Mouse (Mus musculus) retina, adult 2 months (tissue): ENCODE measurements around the gene Ghrl.
"Not testable (repeated sequence)": the region's sequence is repeated elsewhere in the genome, so short reads cannot be mapped to it uniquely, and the experiment has no call there.

ENCODE experiments used
- DNase-seq: peaks from one replicate; pipeline ENCODE4 v3.0.0-alpha.2; 2012; ENCODE audit warnings: low read depth, low spot score

Ghrl gene

DNA sequence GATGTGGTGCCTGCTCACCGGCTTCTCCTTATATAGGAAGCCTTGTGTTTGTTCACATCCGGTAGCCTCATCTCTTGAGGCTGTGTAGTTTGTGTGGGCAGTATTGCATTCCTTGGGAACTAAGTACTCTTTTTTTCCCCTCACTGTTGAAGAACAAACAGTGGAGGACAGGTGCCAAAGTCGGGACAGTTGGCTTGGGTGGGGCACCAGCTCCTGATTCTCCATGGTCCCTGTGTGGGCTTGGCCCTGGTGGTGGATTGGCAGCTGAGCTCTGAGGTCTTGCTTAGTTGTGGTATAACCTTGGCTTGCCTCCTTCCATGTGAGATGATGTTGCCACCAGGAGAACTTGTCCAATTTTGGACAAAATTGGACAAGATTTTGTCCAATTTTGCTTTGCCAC lies at the start of gene Ghrl:
Ghrl (minus strand) TSS at position 3 of the 400 bp plus-strand sequence.
- no peak for DNase-seq

DNA sequence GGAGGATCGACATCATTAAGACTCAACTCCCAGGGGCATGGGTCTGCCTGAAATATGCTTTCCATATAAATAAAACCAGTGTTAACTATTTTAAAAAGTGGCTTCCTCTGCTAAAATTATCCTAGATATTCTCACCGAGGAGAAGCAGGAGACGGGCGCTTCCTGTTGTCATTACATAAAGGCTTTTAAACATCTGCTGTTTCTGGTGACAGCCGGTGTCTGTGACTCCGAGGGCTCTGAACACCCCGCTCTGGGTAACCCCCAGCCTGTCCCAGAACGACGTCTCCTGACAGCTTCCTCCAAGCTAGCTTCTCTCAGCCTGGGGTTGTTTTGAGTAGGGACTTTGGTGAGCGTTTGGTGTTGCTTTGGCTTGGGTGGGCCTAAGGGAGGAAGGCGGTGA lies 49.1 kb upstream of the Ghrl start:
- DNase-seq = no peak

DNA sequence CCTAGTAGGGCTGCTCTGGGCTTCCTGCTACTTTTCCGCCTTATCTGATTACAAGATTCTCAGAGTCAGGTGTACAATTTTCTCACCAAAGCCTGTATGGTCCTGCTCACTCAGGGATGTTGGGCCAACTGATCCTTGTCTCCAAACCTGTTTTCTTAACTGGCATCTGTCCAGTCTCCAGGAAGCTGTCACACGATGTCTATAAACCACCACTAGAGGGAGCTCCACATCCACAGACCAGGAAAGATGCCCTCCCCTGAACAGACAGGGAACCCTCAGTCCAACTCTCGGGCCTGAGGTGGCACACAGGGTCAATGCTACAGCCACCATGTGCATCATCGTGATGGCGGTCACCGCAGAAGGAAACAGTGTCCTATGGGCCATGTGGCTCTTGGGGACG lies 42.0 kb upstream of the Ghrl start:
- peak; percentile 54 for DNase-seq

DNA sequence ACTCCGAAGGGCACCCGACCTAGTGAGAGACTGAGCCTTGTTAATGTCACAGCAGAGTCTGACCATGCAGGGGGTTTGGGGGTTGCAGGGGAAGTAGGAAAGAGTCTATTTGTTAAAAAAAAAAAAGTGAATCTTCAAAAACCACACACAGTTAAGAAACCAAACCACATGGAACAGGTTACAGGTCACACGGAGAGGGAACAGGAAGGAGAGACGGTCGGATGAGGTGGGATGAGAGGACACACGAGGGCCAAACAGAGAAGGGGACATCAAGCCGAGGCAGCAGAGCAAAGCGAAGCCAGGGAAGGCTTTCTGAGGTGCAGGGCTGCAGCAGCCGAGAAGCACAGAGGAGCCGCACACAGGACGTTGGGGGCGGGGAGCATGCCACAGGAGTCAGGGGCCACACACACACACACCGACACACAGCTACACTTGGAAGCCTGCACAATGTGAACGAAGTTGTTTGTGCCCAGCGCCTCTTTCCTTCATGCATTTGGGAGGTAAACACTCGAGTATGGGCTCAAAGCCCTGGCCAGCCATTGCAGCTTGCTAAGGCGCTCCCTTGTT lies 29.5 kb upstream of the Ghrl start:
- DNase-seq = no peak

DNA sequence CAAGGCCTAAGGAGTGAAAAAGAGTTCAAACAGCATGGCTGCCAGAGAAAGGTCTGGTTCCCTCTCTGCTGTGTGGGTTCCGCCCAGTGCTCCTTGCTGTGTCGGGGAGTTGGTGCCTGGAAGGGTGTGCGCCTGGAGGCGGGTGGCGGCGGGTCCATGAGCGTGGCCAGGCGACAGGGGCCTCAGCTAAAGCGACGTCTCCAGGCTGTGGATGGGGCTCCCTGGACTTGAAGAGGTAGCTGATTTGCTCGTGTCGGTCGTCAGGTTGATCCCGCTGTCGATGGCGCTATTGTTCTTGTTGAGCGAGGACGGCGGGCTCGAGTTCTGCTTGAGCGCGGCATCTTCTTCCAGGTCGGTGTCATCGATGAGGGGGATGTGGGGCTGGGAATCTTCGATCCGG lies 28.7 kb upstream of the Ghrl start:
- DNase-seq = no peak

DNA sequence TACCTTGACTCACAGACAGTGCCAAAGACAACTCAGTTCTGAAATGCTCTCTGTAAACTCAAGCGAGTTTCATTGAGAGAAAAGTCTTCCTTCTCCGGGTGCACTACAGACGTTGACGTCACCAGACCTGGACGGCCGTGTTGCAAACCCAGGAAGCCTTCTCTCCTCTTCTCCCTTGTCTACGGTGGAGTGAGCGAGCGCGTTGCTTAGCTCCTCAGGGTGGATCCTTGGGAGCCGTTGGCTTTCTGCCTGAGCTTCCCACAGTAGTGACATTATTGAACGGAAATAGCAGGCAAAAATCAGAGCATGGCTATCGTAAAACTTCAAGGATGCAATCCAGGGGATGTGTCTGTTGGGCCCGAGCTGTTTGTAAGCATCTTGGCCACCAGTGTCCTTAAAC lies 27.6 kb upstream of the Ghrl start:
- DNase-seq = no peak

DNA sequence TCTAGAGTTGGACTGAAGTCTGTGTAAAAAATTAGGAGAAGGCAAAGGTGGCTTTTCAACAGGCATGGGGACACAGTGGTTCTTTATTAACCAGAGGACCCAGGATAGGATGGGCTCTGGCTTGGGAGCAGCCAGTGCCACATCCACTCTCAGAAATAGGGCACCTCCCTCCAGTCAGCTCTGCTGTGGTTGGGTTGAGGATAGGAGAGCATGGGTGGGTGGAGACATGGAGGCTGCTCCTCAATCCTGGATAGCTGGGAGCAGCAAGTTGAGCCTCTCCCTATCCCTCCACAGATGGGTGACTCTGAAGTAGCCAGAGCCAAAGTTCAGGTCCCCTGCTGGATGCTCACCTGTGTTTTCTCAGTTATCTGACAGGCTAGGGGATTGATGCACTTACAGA lies 25.4 kb upstream of the Ghrl start:
- no peak for DNase-seq

DNA sequence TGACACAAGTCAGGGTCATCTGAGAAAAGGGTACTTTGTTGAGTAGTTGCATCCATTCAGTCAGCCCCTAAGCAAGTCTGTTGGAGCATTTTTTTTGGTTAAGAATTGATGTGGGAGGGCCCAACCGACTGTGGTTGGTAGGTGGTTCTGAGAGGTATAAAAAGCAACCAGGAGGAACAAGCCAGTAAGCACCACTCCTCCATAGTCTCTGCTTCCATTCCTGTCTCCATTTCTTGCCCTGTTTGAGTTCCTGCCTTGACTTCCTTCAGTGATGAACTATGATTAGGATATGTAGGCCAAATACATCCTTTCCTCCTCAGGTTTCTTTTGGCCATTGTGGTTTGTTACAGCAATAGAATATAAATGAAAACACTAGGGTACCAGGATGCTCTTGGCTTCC lies 23.4 kb upstream of the Ghrl start:
- DNase-seq = no peak

DNA sequence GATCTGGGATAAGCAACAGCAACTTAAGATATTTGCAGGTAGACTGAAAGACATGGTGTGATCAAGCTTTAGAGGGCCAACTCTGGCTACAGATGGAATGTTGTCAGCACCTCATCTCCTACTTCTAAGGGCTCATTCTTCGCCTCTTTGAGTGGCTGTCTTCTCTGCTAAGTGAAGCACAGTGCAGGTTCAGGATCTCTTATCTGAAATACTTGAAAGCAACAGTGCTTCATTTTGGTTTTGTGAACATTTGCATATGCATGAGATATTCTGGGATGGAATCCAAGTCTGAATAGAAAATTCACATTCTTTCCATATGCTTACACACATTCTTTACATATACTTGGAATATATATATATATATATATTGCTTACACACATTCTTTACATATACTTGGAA lies 22.6 kb upstream of the Ghrl start:
- no peak for DNase-seq

DNA sequence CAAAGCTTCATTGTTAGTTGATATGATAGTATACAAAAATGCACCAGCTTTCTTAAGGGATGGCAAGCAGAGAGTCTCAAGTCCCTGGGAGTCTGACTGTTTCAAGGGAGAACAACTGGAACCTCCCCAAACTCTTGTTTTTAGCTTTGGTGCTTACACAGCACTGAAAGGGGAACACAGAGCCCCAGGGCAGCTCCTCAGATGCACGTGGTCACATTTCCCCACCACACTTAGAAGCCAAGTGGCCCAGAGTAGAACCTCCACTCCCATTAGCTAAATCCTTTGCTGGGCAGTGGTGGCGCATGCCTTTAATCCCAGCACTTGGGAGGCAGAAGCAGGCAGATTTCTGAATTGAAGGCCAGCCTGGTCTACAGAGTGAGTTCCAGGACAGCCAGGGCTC lies 21.7 kb upstream of the Ghrl start:
- DNase-seq = no peak

DNA sequence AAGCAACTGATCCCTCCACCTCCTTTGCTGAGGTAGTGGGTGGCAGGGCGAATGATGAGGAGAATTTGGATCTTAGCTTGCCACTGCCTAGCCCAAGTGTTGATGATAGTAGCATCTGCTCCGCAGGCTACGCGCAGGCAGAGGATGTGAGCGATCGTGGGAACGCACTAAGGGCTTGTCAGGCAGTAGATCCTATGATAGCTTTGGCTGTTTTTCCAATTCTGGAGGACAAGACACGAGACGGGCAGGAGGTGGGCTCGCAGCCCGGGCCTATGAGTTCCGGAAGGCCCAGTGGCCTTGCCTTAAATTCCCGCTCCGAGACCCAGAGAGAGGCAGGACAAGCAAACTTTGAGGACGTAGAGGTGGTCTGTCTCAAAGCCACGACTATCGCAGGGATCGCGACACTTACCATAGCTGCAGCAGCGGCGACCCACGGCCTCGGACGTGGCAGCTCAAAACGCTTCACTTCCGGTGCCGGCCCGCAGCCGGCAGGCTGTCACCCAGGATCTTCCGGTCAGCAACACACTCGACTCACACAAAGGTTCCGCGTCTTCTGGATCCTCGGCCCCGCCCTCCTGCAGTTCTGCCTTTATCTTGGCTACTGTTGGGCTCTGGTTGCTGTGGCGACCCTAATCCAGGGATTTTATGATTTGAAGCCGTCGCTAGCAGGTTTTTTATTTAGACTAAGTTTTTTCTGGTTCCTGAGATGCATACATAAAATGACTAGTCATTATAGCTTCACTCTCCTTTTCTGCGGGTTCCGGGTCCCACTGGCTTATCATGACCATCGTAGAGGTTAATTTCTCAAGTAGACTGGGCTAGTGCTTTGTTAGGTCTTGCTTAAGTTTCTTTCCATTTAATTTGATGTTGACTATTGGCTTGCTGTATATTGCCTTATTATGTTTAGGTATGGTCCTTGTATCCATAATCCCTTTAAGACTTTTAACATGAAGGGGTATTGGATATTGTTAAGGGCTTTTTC lies 20.8 kb upstream of the Ghrl start, which contains the start of gene Sec13:
Sec13 (minus strand) TSS at position 508 of the 982 bp plus-strand sequence.
- peak; percentile 84 for DNase-seq

DNA sequence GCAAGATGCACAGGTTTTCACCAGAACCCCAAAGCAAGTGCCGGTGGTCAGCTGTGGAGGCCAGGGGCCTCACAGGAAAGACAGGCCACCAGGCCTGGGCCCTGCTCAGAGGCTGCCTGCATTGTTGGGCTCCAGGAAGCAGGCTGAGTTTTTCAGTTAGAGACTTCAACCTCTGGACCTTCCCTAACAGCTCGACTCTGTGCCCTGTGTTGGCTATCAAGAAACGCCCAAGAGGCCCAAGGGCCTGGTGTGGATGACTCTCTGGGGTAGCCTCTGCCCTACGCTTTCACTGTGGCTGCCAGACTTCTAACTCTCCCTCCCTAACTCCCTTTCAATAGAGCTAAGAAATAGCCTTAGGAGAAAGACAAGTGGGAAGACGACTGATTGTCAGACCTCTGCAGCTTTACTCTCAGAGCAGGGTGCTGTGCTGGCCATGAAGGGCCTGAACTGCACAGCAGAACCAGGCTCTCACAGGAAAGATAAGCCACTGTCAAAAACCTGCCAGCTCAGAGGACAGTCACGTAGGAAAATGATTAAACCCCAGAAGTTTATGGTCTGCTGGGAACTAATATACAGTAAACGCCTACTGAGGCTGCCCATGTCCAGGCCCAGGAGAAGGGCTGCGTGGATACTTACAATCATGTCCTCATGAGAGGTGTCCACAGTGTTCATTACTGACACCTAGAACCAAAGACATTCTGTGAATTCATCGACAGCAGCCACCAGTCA lies 17.8 kb upstream of the Ghrl start:
- DNase-seq = no peak

DNA sequence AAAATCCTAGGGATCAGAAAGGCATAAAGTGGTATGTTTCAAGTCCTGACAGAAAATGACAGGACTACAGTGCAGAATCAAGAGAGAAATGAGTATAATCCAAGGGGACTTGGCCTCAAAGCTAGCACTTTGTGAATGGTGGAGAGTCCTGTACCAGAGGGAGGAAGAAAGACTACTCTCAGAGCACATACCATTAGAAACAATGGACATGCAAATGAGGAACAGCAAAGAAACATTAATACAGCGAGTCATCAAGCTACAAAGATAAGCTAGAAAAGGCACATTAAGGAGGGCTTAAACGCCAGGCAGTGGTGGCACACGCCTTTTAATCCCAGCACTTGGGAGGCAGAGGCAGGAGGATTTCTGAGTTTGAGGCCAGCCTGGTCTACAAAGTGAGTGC lies 11.6 kb upstream of the Ghrl start:
- DNase-seq = no peak

DNA sequence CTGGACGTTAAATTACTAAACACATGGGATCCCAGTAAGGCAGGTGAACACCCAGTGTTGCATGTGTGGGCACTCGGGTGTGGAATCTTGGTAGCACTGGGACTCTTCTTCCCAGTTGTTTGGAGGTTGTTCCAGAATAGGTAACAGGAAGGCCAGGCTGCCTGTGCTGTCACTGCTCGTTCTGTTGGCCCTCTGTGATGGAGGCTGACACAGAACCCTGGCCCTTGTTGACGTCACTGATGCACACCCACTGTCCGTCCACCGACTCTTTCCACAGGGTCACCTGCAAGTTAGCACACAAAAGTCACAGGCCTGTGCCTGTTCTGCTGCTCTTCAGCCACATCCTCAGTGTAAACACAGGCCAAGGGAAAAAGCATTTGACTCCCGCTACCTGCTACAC lies 8.5 kb upstream of the Ghrl start:
- no peak for DNase-seq

DNA sequence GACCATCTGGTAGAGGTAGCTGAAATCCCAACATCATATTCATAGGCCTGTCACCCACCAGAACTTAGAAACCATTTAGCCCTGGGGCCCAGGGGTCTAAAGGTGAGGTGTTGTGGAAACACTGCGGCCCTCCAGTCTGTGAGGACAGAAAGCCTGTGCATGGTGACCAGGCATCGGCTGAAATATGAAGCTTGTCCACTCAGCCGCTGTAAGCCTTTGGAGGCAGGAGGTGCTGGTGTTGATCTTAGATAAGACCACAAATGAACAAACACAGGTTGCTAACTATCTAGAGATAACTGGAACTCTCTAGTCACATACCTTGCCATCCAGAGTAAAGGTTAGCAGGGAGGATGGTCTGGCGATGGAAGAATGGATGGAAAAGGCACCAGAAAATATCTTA lies 1.4 kb upstream of the Ghrl start:
- no peak for DNase-seq

DNA sequence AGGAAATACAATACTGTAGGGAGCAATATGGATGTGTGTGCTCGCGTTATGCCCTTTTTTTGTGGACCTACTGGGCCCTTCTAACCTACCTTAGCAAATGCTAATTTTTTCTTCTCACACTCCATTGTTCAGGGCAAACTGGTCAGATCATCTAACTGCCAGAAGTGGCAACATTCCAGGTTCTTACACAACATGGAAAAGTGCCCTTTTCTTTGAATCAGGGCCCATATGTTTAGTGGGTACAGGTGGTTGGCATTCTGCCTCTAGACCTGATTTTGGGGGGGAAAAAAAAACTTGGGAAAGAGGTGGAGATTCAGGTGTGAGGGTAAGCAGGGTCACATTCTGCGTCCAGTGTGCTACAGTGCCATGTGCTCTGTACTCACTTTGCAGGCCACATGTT lies 2.1 kb downstream of the Ghrl start:
- no peak for DNase-seq

DNA sequence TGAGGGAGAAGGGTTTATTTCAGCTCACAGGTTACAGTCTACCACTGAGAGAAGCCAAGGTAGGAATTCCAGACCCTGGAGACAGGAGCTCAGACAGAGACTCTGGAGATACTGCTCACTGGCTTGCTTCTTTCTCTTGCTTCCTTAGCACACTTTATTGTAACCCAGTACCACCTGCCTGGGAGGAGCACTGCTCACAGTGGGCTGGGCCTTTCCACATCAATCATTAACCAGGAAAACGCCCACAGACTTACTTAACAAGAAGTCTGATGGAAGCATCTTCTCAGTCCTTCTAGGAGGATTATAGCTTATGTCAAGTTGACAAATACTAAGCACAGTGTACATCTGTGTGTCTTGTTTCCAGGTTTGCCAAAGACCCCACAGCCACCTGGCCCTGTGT lies 4.9 kb downstream of the Ghrl start:
- DNase-seq = no peak

DNA sequence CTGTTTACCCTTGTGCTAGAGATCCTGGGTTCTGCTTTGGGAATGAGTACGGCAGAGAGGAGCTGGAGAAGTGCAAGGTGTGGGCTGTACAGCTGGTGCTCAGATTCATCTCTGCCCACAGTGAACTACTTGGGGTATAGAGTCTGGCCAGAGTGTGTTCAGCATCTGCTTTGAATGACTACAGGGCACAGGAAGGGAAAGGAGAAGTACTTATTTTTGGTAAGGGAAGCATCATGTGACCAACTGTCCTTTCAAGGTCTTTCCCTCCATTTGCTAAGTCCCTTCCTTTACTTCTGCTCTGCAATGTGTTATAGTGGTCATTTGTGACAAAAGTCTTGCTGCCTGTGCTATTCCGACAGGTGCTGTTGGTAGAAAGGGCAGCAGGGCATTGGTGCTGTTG lies 5.4 kb downstream of the Ghrl start:
- DNase-seq = no peak

DNA sequence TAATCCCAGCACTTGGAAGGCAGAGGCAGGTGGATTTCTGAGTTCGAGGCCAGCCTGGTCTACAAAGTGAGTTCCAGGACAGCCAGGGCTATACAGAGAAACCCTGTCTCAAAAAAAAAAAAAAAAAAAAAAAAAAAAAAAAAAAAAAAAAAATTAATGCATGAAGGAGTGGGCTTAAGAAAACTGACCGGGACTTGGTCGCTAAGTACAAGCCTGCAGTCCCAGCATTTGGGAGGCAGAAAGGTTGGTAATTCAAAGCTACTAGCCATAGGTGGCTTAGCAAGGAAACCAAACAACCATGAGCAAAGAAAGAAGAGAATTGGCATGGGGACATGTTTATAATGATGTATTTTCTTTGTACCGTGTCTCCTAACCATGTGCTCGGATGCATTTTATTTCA lies 6.3 kb downstream of the Ghrl start:
- not testable (repeated sequence) for DNase-seq

DNA sequence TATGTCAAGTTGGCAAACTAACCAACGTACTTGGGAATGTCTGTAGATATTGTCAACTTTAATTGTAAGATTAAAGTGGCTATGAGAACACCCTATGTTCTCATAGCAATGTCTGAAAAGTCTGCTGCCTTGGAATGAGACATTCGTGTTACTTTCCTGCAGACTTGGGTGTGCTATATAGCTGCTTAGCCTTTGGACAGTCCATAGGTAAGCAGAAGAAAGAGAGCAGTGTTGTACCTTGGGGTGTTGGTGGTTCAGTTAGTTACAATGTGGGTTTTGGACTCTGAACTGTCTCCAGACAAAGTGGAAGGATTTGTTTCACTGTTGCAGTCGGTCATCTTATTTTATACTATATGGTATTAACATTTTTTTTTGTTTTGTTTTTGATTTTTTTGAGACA lies 7.0 kb downstream of the Ghrl start:
- DNase-seq = no peak

DNA sequence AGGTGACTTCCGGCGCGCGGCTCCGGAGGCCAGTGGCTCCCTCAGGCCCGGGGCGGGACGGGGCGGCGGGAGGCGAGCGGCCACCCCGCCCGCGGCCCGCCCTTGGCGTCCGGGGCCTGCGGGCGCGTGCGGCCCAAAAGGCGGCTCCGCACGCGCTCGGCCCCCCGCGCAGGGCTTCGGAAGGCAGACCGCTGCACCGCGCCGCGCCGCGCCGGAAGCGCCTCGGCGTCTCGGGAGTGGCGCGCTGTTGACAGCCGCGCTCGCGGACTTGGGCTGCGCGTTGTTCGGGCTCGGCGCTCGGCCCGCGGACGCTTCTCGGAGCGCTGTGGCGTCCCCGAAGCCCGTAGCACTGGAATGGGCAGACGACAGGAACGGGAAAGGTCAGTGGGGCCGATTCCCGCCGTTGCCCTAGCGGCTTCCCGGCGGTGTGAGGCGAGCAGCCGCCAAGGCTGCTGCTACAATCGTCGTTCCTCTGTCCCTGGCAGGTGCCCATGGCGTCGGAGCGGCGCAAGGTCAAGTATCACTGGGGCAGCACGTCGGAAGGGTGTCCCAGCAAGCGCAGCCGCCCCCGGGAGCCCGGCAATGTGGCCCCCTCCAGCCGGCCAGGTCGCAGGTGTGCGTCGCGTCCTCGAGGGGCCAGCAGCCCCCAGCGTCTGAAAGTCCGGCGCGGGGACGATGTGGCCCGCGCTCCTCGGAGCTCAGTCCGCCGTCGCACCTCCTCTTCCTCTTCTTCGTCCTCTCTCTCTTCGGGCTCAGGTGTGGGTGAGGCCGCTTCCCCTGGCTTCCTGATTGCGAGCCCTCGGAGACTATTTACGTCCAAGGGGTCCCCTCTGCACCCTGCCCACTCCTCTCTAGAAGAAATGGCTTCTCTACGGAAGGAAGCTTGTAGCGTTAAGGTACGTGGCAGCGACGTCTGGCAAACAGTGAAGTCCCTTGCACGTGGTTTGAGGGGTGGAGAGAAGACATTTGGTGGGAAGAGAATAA lies 22.2 kb downstream of the Ghrl start:
- no peak for DNase-seq
